Mouse (Mus musculus) C2C12 (cell line): Measurements from ENCODE around the gene Smc6.

ENCODE experiments used
- CEBPB ChIP-seq: IDR thresholded peaks from one replicate; pipeline ENCODE4 v1.6.1; 2011; ENCODE audit warnings: low read depth, mild to moderate bottlenecking, control low read depth, moderate library complexity
- CTCF ChIP-seq: IDR thresholded peaks from one replicate; pipeline ENCODE4 v1.5.1; 2011; ENCODE audit not compliant: control insufficient read depth, insufficient read depth, insufficient read length
- MYOG ChIP-seq: IDR thresholded peaks from one replicate; pipeline ENCODE4 v1.6.1; 2011; ENCODE audit not compliant: control insufficient read depth, insufficient read length; ENCODE audit errors: extremely low read depth

GRCm38 (mm10) chr12:11226529-11227268, 39.0 kb upstream of the Smc6 start:
- TF ChIP-seq CTCF = no peak
- TF ChIP-seq CEBPB = no peak
- TF ChIP-seq MYOG = no peak
